Mouse (Mus musculus) CH12.LX (cell line): ENCODE data around the gene Lrrc20. TPM values are rescaled to one million over a fixed set of nuclear protein-coding genes. Genes with fewer than 3 reads are reported as not detected.

Experiments
- DNase-seq: peaks from one replicate; pipeline ENCODE4 v3.0.0-alpha.2; 2013; ENCODE audit errors: extremely low read depth
- H3K27ac ChIP-seq: 2 replicates; pipeline ENCODE4 v1.5.1; 2012; ENCODE audit warnings: low read depth, mild to moderate bottlenecking, control low read depth, moderate library complexity; ENCODE audit not compliant: insufficient read depth
- H3K27me3 ChIP-seq: replicated peaks from 2 replicates; pipeline ENCODE3; 2012; ENCODE audit warnings: inconsistent platforms
- H3K36me3 ChIP-seq, 2 experiments: replicated peaks in 1 of 2; 2 replicates each; pipeline versions ENCODE3 to v1.6.1; 2012; ENCODE audit warnings: inconsistent platforms in 1 of 2, low read length in 1 of 2, mild to moderate bottlenecking in 1 of 2, mixed read lengths in 1 of 2, moderate library complexity in 1 of 2; ENCODE audit not compliant: control insufficient read depth in 1 of 2, insufficient read depth in 1 of 2
- H3K4me1 ChIP-seq, 2 experiments: 2 replicates each; pipeline ENCODE4 v1.6.1; 2012; ENCODE audit warnings: inconsistent platforms in 1 of 2, moderate library complexity in 1 of 2; ENCODE audit not compliant: insufficient read depth in 2 of 2, control insufficient read depth in 1 of 2
- H3K4me2 ChIP-seq: 2 replicates; pipeline ENCODE4 v1.6.1; 2012; ENCODE audit warnings: low read depth, mild to moderate bottlenecking, control low read depth; ENCODE audit not compliant: poor library complexity, insufficient read depth, severe bottlenecking
- H3K4me3 ChIP-seq, 3 experiments: fragments of 150-350 bp in 1 of 3; sonication (generic) in 1 of 3; replicated peaks in 1 of 3; 2 replicates each; pipeline versions ENCODE3 to v1.5.1; 2011 to 2012; ENCODE audit warnings: low read depth in 2 of 3, low read length in 2 of 3, mild to moderate bottlenecking in 2 of 3, moderate library complexity in 2 of 3, control low read depth in 1 of 3, improper control_type of control experiment in 1 of 3, inconsistent platforms in 1 of 3, mixed read lengths in 1 of 3; ENCODE audit not compliant: poor library complexity in 1 of 3
- H3K79me2 ChIP-seq: replicated peaks from 2 replicates; pipeline ENCODE4 v1.6.1; 2012; ENCODE audit warnings: mild to moderate bottlenecking, moderate library complexity; ENCODE audit not compliant: control insufficient read depth, poor library complexity, insufficient read depth, severe bottlenecking; ENCODE audit errors: extremely low read depth
- H3K9ac ChIP-seq: 2 replicates; pipeline ENCODE4 v1.6.1; 2012; ENCODE audit warnings: low read depth, mild to moderate bottlenecking, control low read depth, moderate library complexity; ENCODE audit not compliant: insufficient read depth
- H3K9me3 ChIP-seq: replicated peaks from 2 replicates; pipeline ENCODE3; 2012; ENCODE audit warnings: low read length, inconsistent platforms, mixed read lengths
- BHLHE40 ChIP-seq: IDR thresholded peaks from 2 replicates; pipeline ENCODE4 v1.6.1; 2011; ENCODE audit warnings: mild to moderate bottlenecking, low read depth, low read length, improper control_type of control experiment
- CHD2 ChIP-seq: IDR thresholded peaks from 2 replicates; pipeline ENCODE4 v1.6.1; 2011; ENCODE audit warnings: low read length, improper control_type of control experiment
- E2F4 ChIP-seq: IDR thresholded peaks from 2 replicates; pipeline ENCODE4 v1.6.1; 2011; ENCODE audit warnings: low read depth, low read length, improper control_type of control experiment; ENCODE audit not compliant: insufficient replicate concordance
- ETS1 ChIP-seq: conservative IDR thresholded peaks from 2 replicates; pipeline ENCODE4 v1.6.1; 2012; ENCODE audit warnings: low read depth, mild to moderate bottlenecking, inconsistent platforms, low read length, improper control_type of control experiment, moderate library complexity
- HCFC1 ChIP-seq: IDR thresholded peaks from 2 replicates; pipeline ENCODE4 v1.6.1; 2012; ENCODE audit warnings: low read depth, mild to moderate bottlenecking, inconsistent platforms, low read length, improper control_type of control experiment
- JUN ChIP-seq: IDR thresholded peaks from 2 replicates; pipeline ENCODE4 v1.6.1; 2011; ENCODE audit warnings: low read depth, mild to moderate bottlenecking, low read length, improper control_type of control experiment, moderate library complexity; ENCODE audit not compliant: insufficient read depth
- JUND ChIP-seq: conservative IDR thresholded peaks from 2 replicates; pipeline ENCODE4 v1.6.1; 2011; ENCODE audit warnings: low read depth, low read length, improper control_type of control experiment
- KAT2A ChIP-seq: IDR thresholded peaks from 2 replicates; pipeline ENCODE4 v1.6.1; 2012; ENCODE audit warnings: low read length, improper control_type of control experiment, inconsistent platforms; ENCODE audit not compliant: insufficient replicate concordance
- MAFK ChIP-seq: IDR thresholded peaks from 2 replicates; pipeline ENCODE4 v1.6.1; 2011; ENCODE audit warnings: low read length, improper control_type of control experiment; ENCODE audit not compliant: insufficient replicate concordance
- MAX ChIP-seq: IDR thresholded peaks from 2 replicates; pipeline ENCODE4 v1.6.1; 2011; ENCODE audit warnings: low read length, improper control_type of control experiment
- MXI1 ChIP-seq: IDR thresholded peaks from 2 replicates; pipeline ENCODE4 v1.6.1; 2011; ENCODE audit warnings: mild to moderate bottlenecking, low read depth, low read length, improper control_type of control experiment
- MYC ChIP-seq: IDR thresholded peaks from 2 replicates; pipeline ENCODE4 v1.6.1; 2011; ENCODE audit warnings: low read depth, mild to moderate bottlenecking, improper control_type of control experiment, low read length
- NELFE ChIP-seq: IDR thresholded peaks from 2 replicates; pipeline ENCODE4 v1.6.1; 2011; ENCODE audit warnings: low read depth, low read length, improper control_type of control experiment
- NRF1 ChIP-seq: IDR thresholded peaks from 2 replicates; pipeline ENCODE4 v1.6.1; 2014; ENCODE audit warnings: low read depth, mild to moderate bottlenecking, inconsistent platforms, low read length, improper control_type of control experiment, moderate library complexity
- POLR2A ChIP-seq: IDR thresholded peaks from 2 replicates; pipeline ENCODE4 v1.6.1; 2011; ENCODE audit warnings: low read depth, mild to moderate bottlenecking, improper control_type of control experiment, low read length
- RCOR1 ChIP-seq: conservative IDR thresholded peaks from 2 replicates; pipeline ENCODE4 v1.6.1; 2012; ENCODE audit warnings: low read depth, mild to moderate bottlenecking, inconsistent platforms, low read length, improper control_type of control experiment
- TCF12 ChIP-seq: IDR thresholded peaks from 2 replicates; pipeline ENCODE4 v1.6.1; 2014; ENCODE audit warnings: low read depth, mild to moderate bottlenecking, inconsistent platforms, low read length, improper control_type of control experiment
- USF1 ChIP-seq: IDR thresholded peaks from 2 replicates; pipeline ENCODE4 v1.6.1; 2014; ENCODE audit warnings: low read depth, mild to moderate bottlenecking, inconsistent platforms, low read length, improper control_type of control experiment
- USF2 ChIP-seq: conservative IDR thresholded peaks from 2 replicates; pipeline ENCODE4 v1.6.1; 2011; ENCODE audit warnings: low read depth, low read length, improper control_type of control experiment
- dilution Hi-C: fragments of 300-500 bp; cut with MboI; formaldehyde crosslinking; loops from 2 replicates; pipeline ENCODE4 v1.14.3; 2020; ENCODE audit warnings: low sequenced_read_pairs; ENCODE audit not compliant: extremely low pct_unique_long_range_greater_than_20kb, extremely low pct_ligation_motif_present
- in situ Hi-C: fragments of 300-500 bp; cut with MboI; formaldehyde crosslinking; loops from 3 replicates; pipeline ENCODE4 v1.14.3; 2019; ENCODE audit warnings: low sequenced_read_pairs, low pct_ligation_motif_present, low pct_unique_long_range_greater_than_20kb, mixed read lengths
- polyA plus RNA-seq: library from polyadenylated mRNA; unstranded; fragments of >175 nt; gene quantifications from 2 replicates; pipeline ENCODE4 v1.2.1, GENCODE M21; 2012; ENCODE audit warnings: low read depth; ENCODE audit not compliant: insufficient read length
- total RNA-seq, 2 experiments: library from RNA; depleted of rRNA; stranded (reverse); fragments of 300-350 nt in 1 of 2; fragments of >200 nt in 1 of 2; gene quantifications; 2 replicates each; pipeline ENCODE4 v1.2.3; 2012 to 2014

The Lrrc20 gene
- total and polyA plus RNA-seq, 3 experiments = 8.0 to 13.7 (median 9.9) TPM

GRCm38 (mm10) chr10:61484801-61485200, 9.2 kb downstream of the Lrrc20 start:
- Histone ChIP-seq H3K4me1 (peaks cover 0 to 24% of the 10 kb centered on the region in 2 experiments; a peak in 2 of 4 replicates), H3K79me2 (no peaks in the 10 kb centered on the region), H3K4me2 (no peak overlapping the region)
- DNase-seq = no peak
- dilution Hi-C loops = no loop called here
- in situ Hi-C loops = no loop called here
- no peak for TF ChIP-seq MYC
- TF ChIP-seq POLR2A = no peak
- no peak for TF ChIP-seq JUND
- TF ChIP-seq BHLHE40 = no peak
- no peak for TF ChIP-seq MAX
- no peak for TF ChIP-seq USF1
- no peak for TF ChIP-seq RCOR1
- no peak for TF ChIP-seq CHD2
- no peak for TF ChIP-seq MAFK
- TF ChIP-seq HCFC1 = no peak
- no peak for TF ChIP-seq E2F4
- TF ChIP-seq MXI1 = no peak
- TF ChIP-seq, all 38 proteins: peak for 0
- peaks cover 0 to 48% of the 10 kb centered on the region in 2 experiments for H3K36me3 ChIP-seq
- no peak overlapping the region for H3K4me3 ChIP-seq
- H3K27ac ChIP-seq = no peak overlapping the region
- H3K9ac ChIP-seq = no peak overlapping the region
- no peaks in the 10 kb centered on the region for H3K9me3 ChIP-seq
- H3K27me3 ChIP-seq = no peaks in the 10 kb centered on the region

DNA sequence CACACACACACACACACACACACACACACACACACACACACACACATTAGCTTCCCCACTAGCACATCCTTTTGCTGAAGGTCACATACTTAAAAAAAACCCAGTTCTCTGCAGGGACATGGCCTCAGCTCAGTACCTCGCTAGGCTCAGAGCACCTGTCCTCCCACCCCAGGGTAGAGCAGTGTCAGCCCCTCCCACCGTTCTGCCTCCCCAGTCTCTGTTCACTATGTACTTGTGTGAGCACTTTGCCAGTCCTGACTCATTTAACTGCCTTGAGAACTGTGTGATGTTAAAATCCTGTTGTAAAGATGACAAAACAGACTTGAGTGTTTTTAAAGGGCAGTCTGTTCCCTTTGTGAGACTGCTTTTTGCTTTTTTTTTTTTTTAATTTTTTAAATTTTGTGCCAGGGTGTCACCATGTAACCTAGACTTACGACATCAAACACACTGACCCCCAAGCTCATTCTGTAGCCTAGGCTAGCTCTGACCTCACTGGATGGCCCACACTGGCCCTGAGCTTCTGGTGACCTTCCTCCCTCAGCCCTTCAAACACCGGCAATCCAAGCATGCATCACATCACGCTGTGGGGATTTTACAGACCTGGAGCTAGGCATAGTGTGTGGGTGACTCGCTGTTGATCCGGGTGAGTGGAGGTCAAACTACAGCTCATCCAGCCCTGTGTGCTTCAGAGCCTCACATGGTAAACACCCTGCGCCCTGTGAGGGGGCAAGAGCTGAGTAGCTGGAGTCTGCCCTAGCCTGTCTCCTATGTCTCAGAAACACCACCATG, 11.1 kb downstream of the Lrrc20 start:
- Histone ChIP-seq H3K79me2 (no peaks in the 10 kb centered on the region), H3K4me2 (no peak overlapping the region), H3K9ac (no peak overlapping the region), H3K27me3 (no peaks in the 10 kb centered on the region), H3K27ac (no peak overlapping the region), H3K4me3 (no peak overlapping the region), H3K4me1 (peaks cover 0 to 9% of the 10 kb centered on the region in 2 experiments; a peak in 2 of 4 replicates), H3K36me3 (peaks cover 0 to 49% of the 10 kb centered on the region in 2 experiments), H3K9me3 (no peaks in the 10 kb centered on the region)
- TF ChIP-seq NELFE (no peak), BHLHE40 (no peak), HCFC1 (no peak), MAFK (no peak), CHD2 (no peak), MXI1 (no peak), NRF1 (no peak), USF2 (no peak), TCF12 (no peak), ETS1 (no peak), KAT2A (no peak), RCOR1 (no peak), JUN (no peak), POLR2A (no peak), E2F4 (no peak)
- in situ Hi-C loops (no loop called here), dilution Hi-C loops (no loop called here)
- DNase-seq = no peak
